Mouse (Mus musculus) regulatory T cell (primary cell): Measurements from ENCODE around the gene Drc3.

Experiments
- in situ Hi-C: fragments of 300-600 bp; cut with MboI, MseI; formaldehyde crosslinking; loops from one replicate; pipeline ENCODE4 v1.15.1; 2025; ENCODE audit warnings: high pct_unique_total_duplicates

Drc3 gene

GRCm38 (mm10) chr11:60335771-60336170 lies 17.4 kb upstream of the Drc3 start:
- in situ Hi-C loops, result no loop called here

DNA sequence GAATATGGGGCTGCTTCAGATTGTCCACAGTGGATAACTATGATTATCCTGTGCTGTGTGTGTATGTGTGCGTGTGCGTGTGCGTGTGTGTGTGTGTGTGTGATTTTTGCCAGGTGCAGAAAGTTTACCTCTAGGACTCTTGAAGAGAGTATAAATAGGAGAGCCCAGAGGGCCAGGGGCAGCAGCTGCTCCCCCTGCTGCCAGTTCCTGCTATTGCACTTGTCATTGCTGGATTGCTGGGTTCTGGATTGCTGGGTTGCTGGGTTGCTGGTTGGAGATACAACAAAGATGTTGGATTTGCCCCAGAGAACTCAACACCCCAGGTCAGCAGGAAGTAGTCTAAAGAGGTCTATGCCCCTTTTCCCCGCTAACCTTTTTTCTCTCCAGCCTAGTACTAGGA lies 14.8 kb upstream of the Drc3 start:
- in situ Hi-C loops, result no loop called here

- in situ Hi-C loops, result no loop called here
Observed at GRCm38 (mm10) chr11:60339361-60339760, 13.8 kb upstream of the Drc3 start.

DNA sequence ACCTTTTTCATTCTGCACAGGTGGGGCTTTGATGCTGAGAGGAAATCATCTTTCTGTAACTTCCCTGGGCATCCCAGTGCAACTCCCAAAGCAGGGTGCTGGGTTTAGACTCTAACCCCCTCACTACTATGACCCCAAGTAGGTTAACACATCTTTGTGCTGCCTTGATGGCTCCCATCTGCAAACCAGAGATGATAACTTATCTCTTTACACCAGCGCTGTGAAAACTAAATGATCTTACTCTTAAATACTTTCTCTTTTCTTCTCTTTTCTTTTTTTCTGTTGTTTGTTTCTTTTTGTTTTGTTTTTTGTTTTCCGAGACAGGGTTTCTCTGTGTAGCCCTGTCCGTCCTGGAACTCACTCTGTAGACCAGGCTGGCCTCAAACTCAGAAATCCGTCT lies 7.3 kb upstream of the Drc3 start:
- in situ Hi-C loops, result no loop called here

DNA sequence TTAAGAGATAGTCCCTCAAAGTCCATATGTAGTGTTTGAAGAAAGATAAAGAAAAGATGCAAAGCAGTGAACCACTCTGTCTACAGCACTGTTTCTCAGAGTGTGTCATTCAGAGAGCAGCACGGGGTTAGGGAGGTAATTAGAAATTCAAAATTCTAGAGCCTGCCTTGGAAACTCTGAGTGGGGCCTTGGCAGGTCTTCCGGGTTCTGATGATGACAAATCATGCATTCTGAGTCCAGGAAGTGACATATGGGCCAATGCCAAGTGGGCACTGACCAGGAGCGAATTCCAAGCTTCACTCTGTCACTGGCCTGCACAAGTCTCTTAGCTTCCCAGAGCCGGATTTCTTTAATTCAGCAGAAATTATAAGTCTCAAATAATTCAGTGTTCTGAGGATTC lies 6.6 kb upstream of the Drc3 start:
- in situ Hi-C loops, result no loop called here

DNA sequence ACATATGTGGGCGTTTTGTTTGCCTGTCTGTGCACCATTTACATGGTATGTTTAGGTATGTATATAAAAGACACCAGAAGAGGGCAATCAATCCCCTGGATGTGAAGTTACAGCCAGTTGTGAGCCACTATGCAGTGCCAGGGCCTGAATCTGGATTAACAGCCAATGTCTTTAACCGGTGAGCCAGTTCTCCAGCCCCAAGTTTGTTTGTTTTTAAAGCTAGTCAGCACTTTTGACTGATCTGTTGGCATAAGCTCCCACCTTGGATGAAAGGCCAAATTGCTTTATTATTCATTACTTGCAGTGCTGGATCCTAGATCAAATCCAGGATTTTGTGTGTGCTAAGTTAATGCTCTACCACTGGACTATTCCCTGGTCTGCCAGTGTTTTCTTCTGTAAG lies 1.7 kb upstream of the Drc3 start:
- in situ Hi-C loops, result no loop called here

- in situ Hi-C loops, result no loop called here
Observed at GRCm38 (mm10) chr11:60351925-60352371, 1.2 kb upstream of the Drc3 start.

- in situ Hi-C loops, result no loop called here
Observed at GRCm38 (mm10) chr11:60355952-60356351, 2.8 kb downstream of the Drc3 start.

- in situ Hi-C loops, result no loop called here
Observed at GRCm38 (mm10) chr11:60357116-60357515, 4.0 kb downstream of the Drc3 start.

- in situ Hi-C loops, result no loop called here
Observed at GRCm38 (mm10) chr11:60358548-60358947, 5.4 kb downstream of the Drc3 start.

- in situ Hi-C loops, result no loop called here
Observed at GRCm38 (mm10) chr11:60359138-60359537, 6.0 kb downstream of the Drc3 start.

DNA sequence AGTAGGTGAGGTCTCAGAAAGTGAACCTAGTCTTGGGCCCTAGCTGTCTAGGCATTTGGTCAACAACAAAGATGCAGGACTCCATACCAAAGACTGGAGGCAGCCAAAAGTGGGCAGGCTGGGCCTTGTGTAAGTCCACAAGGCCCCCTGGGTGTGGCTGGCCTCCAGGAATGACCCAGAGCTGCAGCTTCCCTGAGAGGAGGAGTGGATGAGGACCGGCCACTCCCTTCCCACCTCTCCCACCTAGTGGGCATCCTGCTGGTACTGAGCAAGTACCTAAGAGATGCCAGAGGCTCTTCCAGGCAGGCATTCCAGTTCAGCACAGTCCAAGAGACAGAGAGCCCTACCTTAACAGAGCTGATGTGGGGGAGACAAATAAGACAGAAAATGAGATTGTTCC lies 6.8 kb downstream of the Drc3 start:
- in situ Hi-C loops, result no loop called here

GRCm38 (mm10) chr11:60360631-60361201 lies 7.6 kb downstream of the Drc3 start:
- in situ Hi-C loops, result no loop called here

- in situ Hi-C loops, result no loop called here
Observed at GRCm38 (mm10) chr11:60366239-60367019, 13.3 kb downstream of the Drc3 start.

DNA sequence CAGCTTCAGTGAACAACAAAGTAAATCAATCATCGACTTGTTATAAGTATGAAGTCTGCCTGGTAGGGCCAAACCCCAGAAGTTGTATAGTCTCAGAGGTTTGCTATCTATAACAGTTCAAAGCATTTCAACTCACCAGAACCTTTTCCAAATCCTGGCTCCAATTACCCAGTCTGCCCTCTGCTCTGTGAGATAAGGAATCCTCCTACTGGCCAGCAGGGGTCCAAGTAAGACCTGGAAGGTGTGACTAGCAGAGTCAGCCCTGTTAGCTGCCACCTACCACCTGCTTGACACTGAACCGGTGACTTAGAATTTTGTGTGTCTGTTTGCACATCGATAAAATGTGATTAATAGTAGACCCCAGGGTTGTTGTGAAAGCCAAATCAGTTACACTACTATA lies 14.1 kb downstream of the Drc3 start:
- in situ Hi-C loops, result no loop called here

DNA sequence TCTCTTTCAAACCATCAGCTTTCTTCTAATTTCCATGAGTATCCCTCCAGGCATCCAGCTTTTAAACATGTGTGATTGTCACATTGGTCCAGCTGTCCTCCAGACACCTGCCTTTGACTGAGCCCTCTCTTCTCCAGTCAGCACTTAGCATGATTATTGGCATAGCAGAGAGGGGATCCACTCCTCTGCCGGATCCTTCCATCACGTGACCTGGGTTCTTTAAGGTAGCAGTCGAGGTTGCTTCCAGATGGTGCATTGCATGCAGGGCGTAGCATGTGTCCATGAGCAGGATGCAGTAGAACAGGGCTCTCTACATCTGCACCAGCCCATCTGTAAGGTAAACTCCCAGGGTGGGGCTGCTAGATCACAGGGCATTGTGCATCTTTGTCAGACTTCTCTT lies 15.8 kb downstream of the Drc3 start:
- in situ Hi-C loops, result no loop called here

GRCm38 (mm10) chr11:60369448-60369847 lies 16.3 kb downstream of the Drc3 start:
- in situ Hi-C loops, result no loop called here

- in situ Hi-C loops, result no loop called here
Observed at GRCm38 (mm10) chr11:60370431-60370830, 17.3 kb downstream of the Drc3 start.

- in situ Hi-C loops, result no loop called here
Observed at GRCm38 (mm10) chr11:60374481-60374880, 21.4 kb downstream of the Drc3 start.

DNA sequence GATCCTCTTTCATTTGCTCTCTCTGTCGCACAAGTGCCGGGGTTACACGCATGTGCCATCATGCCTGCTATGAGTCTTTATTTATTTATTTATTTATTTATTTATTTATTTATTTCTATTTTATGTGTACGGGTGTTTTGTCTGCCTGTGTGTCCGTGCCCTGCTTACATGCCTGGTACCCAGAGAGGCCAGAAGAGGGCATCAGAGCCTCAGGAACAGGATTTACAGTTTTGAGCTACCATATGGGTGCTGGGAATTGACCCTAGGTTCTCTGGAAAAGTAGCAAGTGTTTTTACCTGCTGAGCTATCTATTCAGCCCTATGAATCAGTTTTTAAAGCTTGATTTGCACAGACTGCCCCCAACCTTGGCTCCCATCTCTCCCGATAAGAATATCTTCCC lies 30.4 kb downstream of the Drc3 start:
- in situ Hi-C loops, result no loop called here

GRCm38 (mm10) chr11:60384762-60385421 lies 31.8 kb downstream of the Drc3 start:
- in situ Hi-C loops, result no loop called here

DNA sequence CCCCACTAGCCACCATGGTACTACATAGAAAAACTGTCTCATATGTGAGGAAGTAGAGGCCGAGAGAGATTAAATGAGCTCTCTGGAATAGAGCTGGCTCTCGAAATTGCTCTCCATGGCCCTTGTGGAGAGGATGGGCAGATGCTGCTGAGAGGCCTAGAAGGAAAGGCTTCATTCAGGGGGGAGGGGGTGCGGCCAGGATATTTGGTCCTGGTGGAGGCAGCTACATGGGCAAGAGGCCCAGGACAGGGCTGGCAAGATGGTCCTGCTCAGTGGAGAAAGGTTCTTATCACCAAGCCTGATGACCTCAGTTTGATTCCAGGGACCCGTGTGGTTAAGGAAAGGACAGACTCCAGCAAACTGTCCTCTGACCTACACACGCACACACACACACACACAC lies 32.8 kb downstream of the Drc3 start:
- in situ Hi-C loops, result no loop called here

DNA sequence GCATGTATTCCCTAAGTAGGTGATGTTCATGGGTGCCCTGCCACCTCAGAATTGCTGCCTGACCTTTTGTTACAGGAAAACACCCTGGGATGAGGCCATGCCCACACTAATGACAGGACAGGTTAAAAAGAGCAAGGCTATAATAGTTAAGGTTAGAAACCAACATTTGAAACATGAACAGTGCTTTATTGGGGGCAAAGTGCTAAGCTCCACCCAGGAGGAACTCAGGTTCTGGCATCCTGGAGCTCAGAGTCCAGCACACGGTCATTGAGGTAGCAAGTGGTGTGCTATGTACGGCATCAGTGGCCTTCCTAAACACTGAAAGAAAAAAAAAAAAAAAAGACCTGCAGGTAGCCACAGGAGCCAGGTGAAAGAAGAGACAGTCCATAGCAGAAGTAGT lies 34.8 kb downstream of the Drc3 start:
- in situ Hi-C loops, result no loop called here
